Mouse (Mus musculus) kidney, postnatal 36 days (tissue): ENCODE data around the gene P2rx3.
A peak's percentile ranks its signal among the peaks of the same experiment; 100 is the strongest.

Source experiments
- DNase-seq, 2 experiments: peaks; one replicate each; pipeline ENCODE4 v3.0.0; 2021 to 2022; ENCODE audit warnings: mixed read lengths in 2 of 2

P2rx3 gene

DNA sequence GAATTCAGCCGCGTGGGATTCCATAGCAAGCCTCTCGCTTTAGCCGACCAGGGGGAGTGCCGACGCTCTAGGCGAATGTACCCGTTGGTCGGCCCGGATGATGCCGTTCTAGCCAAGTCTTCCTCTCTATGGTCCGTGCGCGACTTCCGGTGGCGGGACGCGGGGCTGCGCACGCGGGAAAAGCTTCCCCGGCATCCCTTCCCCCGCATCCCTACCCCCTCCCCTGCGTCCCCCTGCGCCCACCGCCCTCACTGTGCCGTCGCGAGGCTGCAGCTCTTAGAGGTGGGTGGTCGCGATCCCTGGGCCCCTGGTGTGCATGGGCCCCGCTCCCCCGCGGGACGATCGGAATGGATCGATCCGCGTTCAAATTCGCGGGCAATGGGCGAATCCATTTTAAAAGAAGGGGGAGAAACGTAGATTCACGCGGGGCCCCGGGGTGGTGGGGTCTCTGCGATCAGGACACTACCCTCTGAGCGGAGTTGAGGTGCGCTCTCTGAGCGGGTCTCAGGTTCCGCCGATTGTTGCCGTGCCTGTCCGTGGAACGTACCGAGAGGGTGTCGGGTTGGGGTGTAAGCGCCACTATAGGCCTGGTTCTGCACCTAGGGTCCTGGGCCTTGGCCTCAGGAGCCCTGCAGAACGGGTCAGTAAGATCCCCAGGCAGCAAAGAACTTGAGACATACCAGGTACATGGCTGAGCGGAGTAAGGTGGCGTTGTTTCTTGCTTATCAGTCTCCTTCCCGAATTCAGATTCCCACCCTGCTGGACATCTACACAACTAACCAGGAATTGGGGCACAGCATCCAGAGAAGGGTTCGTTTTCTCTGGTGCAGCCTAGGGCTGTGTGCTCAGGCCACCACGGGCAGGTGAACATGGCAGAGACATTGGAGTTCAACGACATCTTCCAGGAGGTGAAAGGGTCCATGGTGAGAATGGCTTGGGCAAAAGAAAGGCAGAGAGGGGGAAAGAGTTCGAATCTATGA, at the start of gene P2rx3, which contains the start of gene Ssrp1:
Gene P2rx3 (minus strand): TSS at position 416 of the 980 bp plus-strand sequence.
Gene Ssrp1 (plus strand): TSS at position 188 of the 980 bp plus-strand sequence.
- peak; percentile 93 to 94 for DNase-seq

- DNase-seq: no peak
Measured at GRCm38 (mm10) chr2:85073751-85074150, 36.5 kb upstream of the P2rx3 start.

DNA sequence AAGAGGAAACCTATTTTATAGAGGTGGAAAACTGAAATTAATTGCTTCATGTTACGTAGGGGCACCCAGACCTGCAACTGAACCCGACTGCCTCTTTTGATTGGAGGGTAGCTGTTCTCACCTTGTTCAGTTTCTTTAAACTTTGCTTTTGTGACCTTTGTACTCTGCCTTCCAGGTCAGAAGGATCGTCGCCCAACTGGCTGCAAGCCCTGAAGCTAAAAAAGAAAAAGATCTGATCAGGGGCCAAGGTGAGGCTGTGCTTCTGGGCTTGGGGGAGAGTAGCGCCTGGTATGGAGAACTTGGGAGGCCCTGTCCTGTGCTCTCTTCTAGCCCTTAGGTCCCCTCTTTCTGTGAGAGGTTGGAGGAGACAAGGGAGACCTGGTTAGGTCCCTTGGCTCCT, 34.7 kb upstream of the P2rx3 start:
- DNase-seq: peak; percentile 77 to 84

GRCm38 (mm10) chr2:85070086-85070485, 32.8 kb upstream of the P2rx3 start:
- DNase-seq: peak in 1 of 2 experiments; percentile 62

DNA sequence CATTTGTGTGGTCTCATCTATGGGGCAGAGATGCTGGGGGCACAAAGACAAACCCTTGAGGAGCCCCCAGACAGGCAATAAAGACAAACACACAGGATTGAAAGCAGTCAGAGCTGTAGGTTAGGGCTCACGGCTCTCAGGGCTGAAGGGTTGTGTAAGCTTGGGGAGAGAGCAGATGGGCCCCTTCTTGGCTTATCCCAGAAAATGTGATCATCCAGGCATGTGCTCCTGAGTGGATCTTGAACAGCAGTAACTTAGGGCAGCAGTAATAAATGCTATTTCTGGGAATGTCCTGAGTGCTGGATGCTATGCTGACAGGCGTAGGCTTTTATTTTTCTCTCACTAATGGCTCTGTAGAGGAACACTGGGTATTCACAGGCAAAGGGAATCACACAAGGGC, 31.4 kb upstream of the P2rx3 start:
- no peak for DNase-seq

GRCm38 (mm10) chr2:85067903-85068625, 30.8 kb upstream of the P2rx3 start:
- no peak for DNase-seq

GRCm38 (mm10) chr2:85066937-85067336, 29.7 kb upstream of the P2rx3 start:
- DNase-seq: peak; percentile 60 to 62

- DNase-seq: peak; percentile 57 to 62
Measured at GRCm38 (mm10) chr2:85065141-85065875, 28.0 kb upstream of the P2rx3 start.

DNA sequence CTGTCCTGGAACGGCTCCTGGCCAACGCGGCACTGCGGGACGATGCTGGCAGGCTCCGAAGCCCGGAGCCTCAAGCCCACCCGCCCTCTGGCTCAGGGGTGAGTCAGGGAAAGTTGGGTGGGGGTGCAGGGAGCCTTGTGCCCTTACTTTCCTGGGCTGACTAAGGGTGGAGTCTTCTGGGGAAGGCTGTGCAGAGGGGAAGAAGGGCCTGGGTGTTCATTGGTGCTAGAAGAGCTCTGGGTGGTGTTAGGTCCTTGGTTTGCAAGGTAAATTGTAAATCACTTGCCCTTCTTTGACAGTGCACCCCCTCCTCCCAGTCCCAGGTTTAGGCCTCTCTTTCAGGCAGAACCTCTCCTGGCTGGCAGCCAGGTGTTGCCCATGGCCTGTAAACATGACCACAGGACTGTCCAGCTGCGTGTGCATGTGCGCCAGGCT, 23.9 kb upstream of the P2rx3 start:
- DNase-seq: peak; percentile 77 to 86

DNA sequence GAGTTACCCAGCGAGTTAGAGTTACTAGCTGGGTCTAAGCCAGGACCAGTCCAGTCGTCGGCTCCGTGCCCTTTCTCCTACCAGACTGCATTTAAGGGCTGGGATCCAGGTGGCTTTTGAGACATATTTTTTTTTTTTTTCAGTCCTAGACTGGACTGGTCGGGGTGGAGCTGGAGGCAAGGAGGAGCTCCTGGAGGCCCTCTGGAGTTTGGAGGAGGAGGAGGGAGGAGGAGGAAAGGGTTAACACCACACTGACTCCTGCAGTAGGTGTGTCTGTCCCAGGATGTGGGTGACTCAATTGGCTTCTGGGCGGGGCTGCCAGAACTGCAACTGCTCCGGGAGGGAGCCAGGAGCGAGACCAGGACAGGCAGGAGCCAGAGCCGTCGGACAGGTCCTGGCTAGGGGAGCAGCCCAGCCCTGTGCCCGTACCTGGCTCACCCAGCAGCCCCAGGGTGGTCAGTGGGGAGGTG, 23.4 kb upstream of the P2rx3 start:
- peak; percentile 87 to 92 for DNase-seq

DNA sequence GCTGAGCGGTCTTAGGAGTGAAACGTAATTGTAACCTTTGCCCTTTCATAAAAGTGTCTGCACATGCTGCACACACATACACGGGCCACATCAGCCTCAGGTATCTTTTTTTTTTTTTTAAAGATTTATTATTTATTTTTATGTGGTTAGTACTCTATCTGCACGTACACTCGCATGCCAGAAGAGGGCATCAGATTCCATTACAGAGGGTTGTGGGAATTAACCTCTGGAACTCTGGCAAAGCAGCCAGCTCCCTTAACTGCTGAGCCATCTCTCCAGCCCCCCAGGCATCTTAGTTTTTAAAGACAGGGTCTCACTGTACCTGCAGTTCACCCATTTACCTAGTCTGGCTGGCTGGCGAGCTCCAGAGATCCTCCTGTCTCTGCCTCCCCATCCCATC, 22.4 kb upstream of the P2rx3 start:
- no peak for DNase-seq

DNA sequence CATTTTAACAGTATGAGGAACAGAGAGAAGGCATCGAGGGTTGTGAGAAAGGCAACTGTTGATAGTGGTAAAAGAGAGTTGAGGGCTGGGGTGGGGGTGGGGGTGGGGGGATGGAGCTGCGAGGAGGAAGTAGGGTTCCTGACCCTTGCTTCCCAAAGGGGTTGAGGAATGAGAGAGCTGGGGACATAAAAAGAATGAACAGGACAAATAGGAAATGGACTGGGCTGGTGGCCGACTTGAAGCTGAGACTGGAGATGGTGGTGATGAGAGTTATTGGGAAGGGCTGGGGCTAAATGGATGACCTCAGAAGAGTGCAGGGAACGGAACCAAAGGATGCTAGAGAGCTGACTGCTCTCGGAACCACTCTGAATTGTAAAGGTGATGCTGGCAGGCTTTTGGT, 19.4 kb upstream of the P2rx3 start:
- peak in 1 of 2 experiments; percentile 48 for DNase-seq

DNA sequence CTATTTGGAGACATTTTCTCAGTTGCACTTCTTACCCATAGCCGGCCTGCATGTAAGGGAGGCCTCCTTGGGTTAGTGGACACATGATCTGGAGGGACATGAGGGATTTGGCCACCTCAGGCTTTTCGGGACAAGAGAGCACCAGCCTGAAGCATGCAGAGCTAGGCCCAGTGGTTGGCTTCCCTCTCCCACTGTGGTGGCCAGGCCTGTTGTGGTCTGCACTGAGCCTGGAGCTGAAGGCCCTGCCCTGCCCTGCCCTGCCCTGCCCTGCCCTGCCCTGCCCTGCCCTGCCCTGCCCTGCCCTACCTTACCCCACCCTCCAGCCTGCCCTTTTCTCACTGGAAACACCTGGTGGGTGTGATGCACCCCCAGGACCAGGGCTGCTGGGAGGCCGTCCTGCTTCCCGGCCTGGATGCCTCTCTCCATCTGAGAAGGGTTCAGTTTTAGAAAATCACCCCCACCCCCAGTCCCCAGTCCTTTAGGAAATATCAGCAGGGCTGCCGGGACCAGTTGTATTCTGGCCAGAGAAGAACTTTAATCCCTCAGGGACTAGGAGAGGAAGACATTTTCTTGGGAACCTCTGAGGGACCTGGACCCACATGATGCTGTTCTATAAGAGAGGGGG, 16.0 kb upstream of the P2rx3 start:
- DNase-seq: no peak

GRCm38 (mm10) chr2:85050746-85051145, 13.5 kb upstream of the P2rx3 start:
- no peak for DNase-seq

GRCm38 (mm10) chr2:85050001-85050634, 12.9 kb upstream of the P2rx3 start:
- peak; percentile 67 to 77 for DNase-seq

- no peak for DNase-seq
Measured at GRCm38 (mm10) chr2:85049277-85049676, 12.0 kb upstream of the P2rx3 start.

DNA sequence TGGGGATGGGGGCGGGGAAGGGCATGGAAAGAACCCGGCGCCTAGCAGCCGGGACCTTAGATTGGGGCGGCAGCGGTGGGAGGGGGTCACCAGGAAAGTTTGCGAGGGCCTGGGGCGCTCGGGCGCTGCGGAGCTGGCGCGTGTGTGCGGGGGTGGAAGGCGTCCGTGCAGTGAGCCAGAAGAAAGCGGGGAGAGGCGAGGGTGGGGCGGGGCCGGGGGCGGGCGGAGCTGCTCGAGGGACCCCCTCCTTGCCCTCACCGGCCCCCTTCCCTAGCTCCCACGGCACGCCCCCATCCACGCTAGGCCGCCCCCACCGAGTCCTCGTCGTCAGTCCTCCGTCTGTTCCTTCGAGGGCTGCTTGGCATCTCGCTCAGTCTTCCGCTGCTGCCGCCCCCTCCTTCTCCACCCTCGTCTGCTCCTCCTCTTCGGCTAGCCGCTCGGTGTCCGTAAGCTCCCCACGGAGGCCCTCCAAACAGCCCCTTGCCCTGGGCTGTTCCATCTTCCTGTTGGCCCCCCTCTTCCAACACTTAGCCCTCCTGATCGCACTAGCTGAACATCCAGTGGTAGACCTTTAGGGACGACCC, 11.0 kb upstream of the P2rx3 start:
- peak; percentile 53 to 63 for DNase-seq

DNA sequence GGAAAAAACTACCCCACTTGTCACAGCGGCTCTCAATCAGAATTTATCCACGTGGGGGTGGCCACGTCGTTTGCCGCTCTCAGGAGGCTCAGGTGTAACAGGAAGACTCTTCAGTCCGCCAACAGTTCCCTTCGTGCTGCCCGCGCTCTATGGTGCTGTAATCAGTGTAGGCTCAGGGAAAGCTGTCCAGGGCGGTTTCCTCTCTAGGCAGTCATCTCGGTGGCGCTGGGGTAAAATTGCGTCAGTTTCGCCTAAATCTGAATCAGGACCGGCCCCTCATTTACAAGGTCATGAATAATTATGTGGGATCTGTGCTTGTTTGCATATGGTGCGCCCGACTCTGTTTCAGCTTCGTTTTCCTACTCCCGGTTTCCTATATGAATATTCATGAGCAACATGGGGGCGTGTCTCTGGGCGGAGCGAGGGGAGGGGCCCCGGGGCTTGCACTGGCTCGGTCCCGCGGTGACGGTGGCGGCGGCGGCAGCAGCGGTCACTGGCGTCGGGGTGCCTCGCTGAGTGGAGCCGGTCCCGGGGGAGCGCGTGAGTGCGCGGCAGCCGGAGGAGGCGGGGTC, 10.4 kb upstream of the P2rx3 start, which contains the start of gene Tnks1bp1:
Gene Tnks1bp1 (plus strand): TSS at position 427 of the 572 bp plus-strand sequence.
- peak; percentile 100 for DNase-seq

DNA sequence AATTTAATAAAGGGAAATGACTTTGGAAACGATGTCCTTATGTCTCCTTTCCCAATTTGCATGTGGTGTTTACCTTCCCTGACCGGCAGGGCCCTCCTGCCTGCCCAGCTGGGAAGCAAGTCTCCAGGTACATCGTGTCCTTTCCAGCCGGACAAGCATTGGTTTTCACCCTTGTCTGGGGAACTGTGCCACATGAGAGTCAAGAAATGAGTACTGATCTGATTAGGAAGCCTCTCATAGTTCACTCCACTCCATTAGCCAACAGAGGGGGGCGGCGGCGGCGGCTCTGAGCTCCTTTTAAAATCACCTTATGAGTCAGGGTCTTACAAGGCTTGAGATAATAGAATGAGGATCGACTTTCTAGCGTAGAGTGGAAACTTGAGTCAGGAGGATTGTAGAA, 9.8 kb upstream of the P2rx3 start:
- no peak for DNase-seq

- no peak for DNase-seq
Measured at GRCm38 (mm10) chr2:85046222-85046621, 9.0 kb upstream of the P2rx3 start.

DNA sequence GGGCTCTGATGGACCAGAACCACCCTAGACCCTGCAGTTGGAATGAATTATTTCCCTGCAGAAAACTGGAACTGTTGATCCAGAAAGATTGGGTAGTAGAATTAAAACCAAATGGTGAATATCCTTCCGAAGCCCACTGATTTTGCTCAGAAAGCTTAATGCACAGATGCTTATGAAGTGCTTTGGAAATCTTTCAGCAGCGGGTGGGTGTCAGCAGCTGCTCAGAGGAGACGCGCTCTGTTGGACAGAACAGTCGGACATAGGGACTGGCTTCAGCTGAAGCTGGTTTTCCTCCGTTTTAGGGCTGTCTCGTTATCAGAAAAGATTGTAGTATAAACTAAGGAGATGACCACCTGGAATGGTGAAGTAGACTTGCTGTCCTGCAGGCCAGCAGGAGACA, 6.4 kb upstream of the P2rx3 start:
- DNase-seq: no peak
